Mouse (Mus musculus) CD4-positive helper T cell, adult 2 months (primary cell): ENCODE measurements around the gene Gm266.

ENCODE experiments used
- DNase-seq: peaks from one replicate; pipeline ENCODE4 v3.0.0-alpha.2; 2012; ENCODE audit warnings: low read depth, missing footprints, low spot score

Gm266 gene

DNA sequence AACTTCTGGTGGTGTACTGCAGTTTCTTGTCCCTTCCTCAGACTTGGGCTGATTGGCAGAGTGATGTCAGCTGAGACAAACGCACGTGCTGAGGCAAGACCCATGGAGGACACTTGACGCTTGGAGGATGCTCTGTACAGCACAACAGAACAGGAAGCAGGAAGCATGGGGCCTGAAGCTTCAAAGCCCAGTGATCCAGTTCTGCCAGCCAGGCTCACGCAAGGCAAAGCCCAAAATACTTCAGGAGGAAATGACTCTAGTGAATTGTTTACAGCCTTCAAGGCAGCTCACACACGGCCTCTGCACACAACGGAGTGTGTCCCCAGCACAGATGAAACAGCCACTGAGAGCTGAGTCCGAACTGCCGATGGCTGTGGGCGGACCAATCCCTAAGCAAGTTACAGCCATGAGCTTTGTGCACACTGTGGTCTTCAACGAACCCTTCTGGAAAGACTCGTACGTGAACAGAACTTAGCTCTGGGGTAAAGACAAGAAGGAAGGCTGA is 17.5 kb upstream of the Gm266 start:
- no peak for DNase-seq

- no peak for DNase-seq
Observed at GRCm38 (mm10) chr12:111500725-111501124, 15.1 kb upstream of the Gm266 start.

- DNase-seq: no peak
Observed at GRCm38 (mm10) chr12:111499617-111500016, 14.0 kb upstream of the Gm266 start.

DNA sequence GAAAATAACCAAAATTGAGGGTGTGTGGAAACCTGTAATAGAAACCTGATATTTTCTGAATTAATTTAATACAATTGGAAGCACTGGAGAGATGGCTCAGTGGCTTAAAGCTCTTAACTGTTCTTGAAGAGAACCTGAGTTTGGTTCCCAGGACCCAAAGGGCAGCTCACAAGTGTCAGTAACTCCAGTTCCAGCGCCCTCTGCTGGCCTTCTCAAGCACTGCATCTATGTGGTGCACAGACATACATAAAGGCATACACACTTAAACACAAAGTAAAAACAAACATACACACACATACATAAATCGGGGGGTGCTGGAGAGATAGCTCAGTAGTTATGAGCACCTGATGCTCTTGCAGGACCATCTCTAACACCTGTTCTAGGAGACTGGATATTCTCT is 11.5 kb upstream of the Gm266 start:
- no peak for DNase-seq

- no peak for DNase-seq
Observed at GRCm38 (mm10) chr12:111494931-111495330, 9.3 kb upstream of the Gm266 start.

- no peak for DNase-seq
Observed at GRCm38 (mm10) chr12:111489261-111489865, 3.7 kb upstream of the Gm266 start.

GRCm38 (mm10) chr12:111486455-111486854 is 832 bp upstream of the Gm266 start:
- DNase-seq: no peak

DNA sequence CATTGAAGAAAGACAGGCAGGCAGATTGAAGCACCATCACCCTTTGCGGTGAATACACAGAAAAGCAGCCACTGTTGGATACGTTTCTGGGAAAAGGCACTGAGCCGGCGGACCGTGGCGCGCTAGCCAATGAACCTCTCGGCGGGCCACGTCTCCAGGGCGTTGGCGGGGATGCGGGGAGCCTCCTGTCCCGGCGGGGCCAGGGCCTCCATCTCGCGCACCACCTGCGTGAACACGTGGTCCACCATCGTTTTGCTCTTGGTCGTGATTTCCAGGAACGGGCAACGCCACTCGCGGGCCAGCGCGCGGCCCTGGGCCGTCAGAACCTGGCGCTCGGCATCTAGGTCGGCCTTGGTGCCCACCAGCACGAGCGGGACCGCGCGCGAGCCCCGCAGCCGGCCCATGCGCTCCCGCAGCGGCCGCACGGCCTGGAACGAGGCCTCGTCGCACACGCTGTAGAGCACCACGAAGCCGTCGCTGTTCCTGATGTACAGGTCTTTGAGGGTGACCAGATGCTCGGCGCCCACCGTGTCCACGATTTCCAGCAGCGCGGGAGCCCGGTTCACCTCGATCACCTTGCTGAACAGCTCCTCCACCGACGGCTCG is 474 bp downstream of the Gm266 start:
- DNase-seq: no peak

DNA sequence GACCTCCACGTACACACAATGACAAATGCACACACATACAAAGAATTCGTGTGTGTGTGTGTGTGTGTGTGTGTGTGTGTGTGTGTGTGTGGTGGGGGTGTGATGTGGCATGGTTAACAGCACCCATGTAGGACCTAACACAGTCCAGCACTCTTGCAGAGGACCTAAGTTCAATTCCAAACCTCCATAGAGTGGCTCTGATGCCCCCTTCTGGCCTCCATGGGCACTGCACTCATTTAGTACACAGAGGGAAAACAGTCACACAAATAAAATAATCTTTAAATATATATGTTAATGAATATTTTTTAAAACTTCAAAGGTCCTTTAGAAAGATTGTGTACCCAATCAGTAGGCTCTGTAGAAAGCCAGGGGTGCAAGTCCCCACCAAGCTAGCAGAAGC is 5.7 kb downstream of the Gm266 start:
- DNase-seq: no peak

DNA sequence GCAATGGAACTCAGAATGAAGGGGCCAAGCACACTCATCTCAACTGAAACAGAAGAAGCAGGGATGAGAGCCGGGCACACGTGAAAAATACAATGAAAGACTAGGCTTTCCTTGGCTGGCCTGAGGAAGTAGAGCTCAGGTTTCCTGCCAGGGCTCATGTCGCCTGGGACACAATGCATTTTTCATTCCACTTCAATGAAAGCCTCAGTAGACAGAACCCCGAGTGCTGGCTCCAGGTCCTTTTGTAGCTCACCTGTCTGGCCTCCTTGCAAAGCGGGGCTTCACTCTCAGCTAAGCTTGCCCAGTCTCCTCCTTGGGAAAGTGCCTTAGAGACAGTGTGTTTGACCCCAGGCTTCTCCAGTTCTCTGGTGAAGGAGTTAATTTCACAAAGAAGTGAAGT is 6.7 kb downstream of the Gm266 start:
- DNase-seq: no peak

GRCm38 (mm10) chr12:111474893-111475643 is 10.6 kb downstream of the Gm266 start:
- no peak for DNase-seq

DNA sequence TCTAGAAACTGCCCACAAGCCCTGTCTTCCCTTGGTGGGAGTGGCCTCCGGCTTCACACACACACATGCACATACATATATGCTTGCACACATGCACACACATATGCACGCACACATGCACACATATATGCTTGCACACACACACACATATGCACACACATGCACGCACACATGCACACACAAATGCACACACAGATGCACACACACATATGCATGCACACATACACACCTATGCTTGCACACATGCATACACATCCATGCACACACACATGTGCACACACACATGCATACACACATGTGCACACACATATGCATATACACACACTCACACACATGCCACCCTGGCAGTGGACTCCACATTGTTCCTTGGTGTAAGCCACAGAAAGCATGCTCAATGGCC is 11.2 kb downstream of the Gm266 start:
- no peak for DNase-seq

DNA sequence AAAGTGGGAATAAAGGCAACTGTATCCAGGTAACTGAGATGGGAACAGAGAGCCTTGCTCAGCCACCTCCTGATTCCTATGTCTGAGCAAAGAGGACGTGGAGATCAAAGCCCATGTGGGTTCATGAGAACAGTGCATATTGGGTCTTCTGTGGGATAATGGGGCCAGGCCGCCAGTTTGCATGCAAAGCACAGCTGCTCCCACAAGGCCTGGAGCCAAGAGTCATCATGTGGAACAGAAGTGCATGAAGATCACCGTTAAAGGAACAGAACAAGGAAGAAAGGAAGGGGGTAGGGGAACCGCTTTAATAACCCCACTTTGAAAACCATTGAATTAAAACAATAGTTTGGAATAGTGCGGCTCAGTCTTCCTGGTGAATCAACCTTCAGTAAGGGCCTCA is 12.7 kb downstream of the Gm266 start:
- no peak for DNase-seq

- DNase-seq: no peak
Observed at GRCm38 (mm10) chr12:111471721-111472120, 13.9 kb downstream of the Gm266 start.

DNA sequence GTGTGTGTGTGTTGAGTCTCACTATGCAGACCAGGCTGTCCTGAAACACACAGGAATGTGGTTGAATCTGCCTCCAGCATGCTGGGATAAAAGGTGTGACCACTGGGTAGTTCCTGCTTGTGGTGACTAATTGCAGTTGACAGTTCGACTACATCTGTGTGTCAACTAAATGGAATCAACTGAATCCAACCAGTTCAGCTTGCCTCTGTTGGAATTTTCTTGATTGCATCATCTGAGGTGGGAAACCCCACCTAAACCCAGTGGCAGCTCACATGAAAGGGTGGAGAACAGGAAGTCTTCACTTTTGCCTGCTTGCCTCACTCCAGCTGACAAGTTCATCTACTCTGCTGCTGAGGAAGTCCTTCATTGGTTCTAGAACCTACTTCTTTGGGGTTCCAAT is 14.5 kb downstream of the Gm266 start:
- no peak for DNase-seq

DNA sequence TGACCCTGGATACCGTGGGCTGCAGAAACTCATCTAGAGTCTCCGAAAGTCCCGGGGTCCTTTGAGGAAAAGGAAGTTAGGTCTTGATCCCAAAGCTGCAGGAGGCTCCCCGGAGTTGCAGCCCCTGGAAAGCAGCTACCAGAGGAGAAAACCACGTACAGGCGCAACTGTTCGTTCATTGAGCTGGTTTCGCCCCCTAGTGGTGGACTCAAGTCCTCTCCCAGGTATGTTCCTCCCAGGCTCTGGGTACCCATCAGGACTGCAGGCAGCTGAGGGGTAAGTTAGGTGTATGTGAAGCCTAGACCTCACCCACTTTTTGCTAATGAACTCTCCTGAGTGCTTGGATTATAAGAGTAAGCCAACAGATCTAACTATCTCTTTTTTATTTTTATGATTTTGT is 16.1 kb downstream of the Gm266 start:
- peak; percentile 23 for DNase-seq

GRCm38 (mm10) chr12:111468206-111468605 is 17.4 kb downstream of the Gm266 start:
- no peak for DNase-seq

GRCm38 (mm10) chr12:111466369-111466768 is 19.3 kb downstream of the Gm266 start:
- no peak for DNase-seq

GRCm38 (mm10) chr12:111463570-111463969 is 22.1 kb downstream of the Gm266 start:
- DNase-seq: no peak

DNA sequence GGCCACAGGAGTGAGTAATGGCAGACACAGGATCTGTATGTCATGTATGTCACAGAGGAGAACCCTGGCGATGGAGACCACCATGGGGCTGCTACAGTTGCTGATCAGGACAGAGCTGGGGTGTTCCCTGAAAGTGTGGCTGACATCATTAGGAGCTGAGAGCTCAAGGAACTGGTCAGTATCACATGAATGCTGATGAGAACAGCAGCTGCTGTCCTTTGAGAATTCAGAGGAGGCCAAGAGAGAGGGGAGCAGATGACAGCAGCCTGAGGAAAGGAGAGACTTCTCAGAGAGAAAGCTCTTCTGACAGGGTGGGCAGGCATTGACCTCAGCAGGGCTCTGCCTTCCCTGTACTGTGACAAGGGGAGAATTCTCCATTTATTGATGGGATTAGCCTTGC is 27.9 kb downstream of the Gm266 start:
- no peak for DNase-seq

DNA sequence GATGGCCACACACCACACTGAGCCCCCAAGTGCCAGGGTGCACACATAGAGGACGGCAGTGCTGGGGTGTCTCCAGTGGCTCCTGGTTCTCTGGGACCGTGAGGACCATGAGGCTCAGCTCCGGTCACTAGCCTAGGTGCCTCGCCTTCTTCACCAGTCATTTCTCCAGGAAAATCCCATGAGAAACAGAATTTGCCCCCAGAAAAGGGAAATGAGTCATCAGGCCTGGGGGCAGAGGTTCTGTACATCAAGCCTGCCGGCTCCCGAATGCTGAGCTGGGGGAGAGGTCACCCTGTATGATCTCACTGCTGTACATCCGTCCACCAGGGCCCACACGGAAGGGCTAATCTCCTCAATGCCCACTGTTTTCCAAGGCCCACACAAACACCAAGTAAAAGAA is 29.8 kb downstream of the Gm266 start:
- DNase-seq: no peak

DNA sequence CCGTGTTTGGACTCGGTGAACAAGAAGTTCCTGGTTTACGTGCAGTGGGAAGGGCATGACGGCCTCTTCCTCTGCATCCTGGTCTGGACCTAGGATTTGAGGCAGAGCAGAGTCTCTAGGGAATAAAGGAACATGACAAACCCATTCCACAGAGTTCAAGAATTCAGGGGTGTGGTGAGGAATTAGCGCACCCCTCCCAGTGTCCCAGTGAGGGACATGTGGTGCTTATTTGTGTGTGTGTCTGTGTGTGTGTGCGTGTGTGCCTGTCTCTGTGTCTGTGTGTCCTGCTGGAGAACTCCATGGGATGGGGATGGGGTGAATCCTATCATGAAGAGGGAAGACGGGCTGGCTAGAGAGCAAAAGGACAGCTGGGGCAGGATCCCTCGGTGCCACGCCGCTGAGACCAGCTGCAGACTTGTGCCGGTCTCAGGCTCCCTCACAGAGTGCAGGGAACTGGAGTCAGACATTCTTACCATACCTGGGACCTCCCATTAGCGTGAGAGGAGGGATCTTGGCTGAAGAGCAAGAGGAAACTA is 30.2 kb downstream of the Gm266 start:
- DNase-seq: no peak
